Mouse (Mus musculus) left cerebral cortex, adult 2 months (tissue): Measurements from ENCODE around the gene Phf21a. TPM values are rescaled to one million over a fixed set of nuclear protein-coding genes. Genes with fewer than 3 reads are reported as not detected.

Experiments
- DNase-seq, 2 experiments: peaks; one replicate each; pipeline ENCODE4 v3.0.0; 2021 to 2022; ENCODE audit warnings: low spot score in 2 of 2, mixed read lengths in 1 of 2; ENCODE audit errors: extremely low spot score in 1 of 2
- H3K27ac ChIP-seq: fragments of 200-600 bp; 2 replicates; pipeline ENCODE4 v1.8.1; 2022
- H3K4me3 ChIP-seq: fragments of 200-600 bp; 2 replicates; pipeline ENCODE4 v1.8.1; 2022
- CTCF ChIP-seq: fragments of 200-600 bp; IDR thresholded peaks from 2 replicates; pipeline ENCODE4 v1.8.1; 2022; ENCODE audit warnings: antibody characterized with exemption, mild to moderate bottlenecking, moderate library complexity
- intact Hi-C: fragments of 180-260 bp; cut with DNase I; formaldehyde crosslinking; loops from one replicate; pipeline ENCODE4 v1.15.1; 2025
- total RNA-seq, 2 experiments: library from RNA; stranded (reverse); gene quantifications; 2 replicates each; pipeline ENCODE4 v1.2.3; 2021

Gene Phf21a
- total RNA-seq, 2 experiments from 2014 or later: 124 to 153 TPM

- peak; percentile 44 to 51 for DNase-seq
- intact Hi-C loops: loop anchor here (1.0 to 5.0 kb wide), 3 partner anchors 126 to 248 kb away; partner anchors contain the start of gene Cry2
- peak overlapping the region; percentile 97 for H3K27ac ChIP-seq
- peak overlapping the region; percentile 72 for H3K4me3 ChIP-seq
- TF ChIP-seq CTCF: no peak
These were observed 91.4 kb downstream of the Phf21a start for GRCm38 (mm10) chr2:92184077-92184921.

GRCm38 (mm10) chr2:92185062-92185765 is 92.3 kb downstream of the Phf21a start:
- intact Hi-C loops: no loop called here
- no peak for TF ChIP-seq CTCF
- peak overlapping the region; percentile 72 for H3K4me3 ChIP-seq
- H3K27ac ChIP-seq: peak overlapping the region; percentile 97
- DNase-seq: peak; percentile 28 to 34

- TF ChIP-seq CTCF: no peak
- H3K27ac ChIP-seq: peak overlapping the region; percentile 97; the same call in 1 of the 2 replicates
- intact Hi-C loops: no loop called here
- DNase-seq: no peak
- H3K4me3 ChIP-seq: peak overlapping the region; percentile 72
These were observed 93.0 kb downstream of the Phf21a start for GRCm38 (mm10) chr2:92185766-92186450.

GRCm38 (mm10) chr2:92187061-92187460 is 94.1 kb downstream of the Phf21a start:
- no peak for DNase-seq
- Histone ChIP-seq H3K27ac (no peak overlapping the region), H3K4me3 (no peak overlapping the region)
- TF ChIP-seq CTCF: peak; percentile 6
- intact Hi-C loops: no loop called here

- TF ChIP-seq CTCF: no peak
- intact Hi-C loops: no loop called here
- H3K4me3 ChIP-seq: no peak overlapping the region
- no peak for DNase-seq
- H3K27ac ChIP-seq: no peak overlapping the region
These were observed 95.8 kb downstream of the Phf21a start for GRCm38 (mm10) chr2:92188744-92189143.

- H3K27ac ChIP-seq: no peak overlapping the region
- DNase-seq: no peak
- TF ChIP-seq CTCF: no peak
- H3K4me3 ChIP-seq: no peak overlapping the region
- intact Hi-C loops: no loop called here
These were observed 98.0 kb downstream of the Phf21a start for GRCm38 (mm10) chr2:92190960-92191359.

- no peak; the same call in 1 of the 2 replicates for TF ChIP-seq CTCF
- Histone ChIP-seq H3K4me3 (no peak overlapping the region), H3K27ac (no peak overlapping the region)
- DNase-seq: no peak
- intact Hi-C loops: no loop called here
These were observed 99.1 kb downstream of the Phf21a start for GRCm38 (mm10) chr2:92191826-92192581.

GRCm38 (mm10) chr2:92198126-92198525 is 105.2 kb downstream of the Phf21a start:
- intact Hi-C loops: no loop called here
- no peak overlapping the region for H3K27ac ChIP-seq
- H3K4me3 ChIP-seq: no peak overlapping the region
- DNase-seq: no peak
- no peak for TF ChIP-seq CTCF

- H3K27ac ChIP-seq: no peak overlapping the region
- no peak overlapping the region for H3K4me3 ChIP-seq
These were observed 105.8 kb downstream of the Phf21a start for GRCm38 (mm10) chr2:92198747-92199146.

GRCm38 (mm10) chr2:92199562-92200286 is 106.8 kb downstream of the Phf21a start:
- intact Hi-C loops: no loop called here
- DNase-seq: no peak
- no peak overlapping the region for H3K4me3 ChIP-seq
- TF ChIP-seq CTCF: no peak
- H3K27ac ChIP-seq: no peak overlapping the region

More at GRCm38 (mm10) chr2:92198747-92199146, 105.8 kb downstream of the Phf21a start:
- no peak for TF ChIP-seq CTCF
- intact Hi-C loops: no loop called here
- DNase-seq: no peak
